Mouse (Mus musculus) myocyte (in vitro differentiated cells): ENCODE measurements around the gene Fyn. TPM values are rescaled to one million over a fixed set of nuclear protein-coding genes. Genes with fewer than 3 reads are reported as not detected.

ENCODE experiments used
- H3K27me3 ChIP-seq: one replicate; pipeline ENCODE4 v1.6.1; 2011; ENCODE audit not compliant: control insufficient read depth, insufficient read depth, insufficient read length
- H3K36me3 ChIP-seq: one replicate; pipeline ENCODE4 v1.6.1; 2011; ENCODE audit not compliant: control insufficient read depth, insufficient read depth
- H3K4me2 ChIP-seq: one replicate; pipeline ENCODE4 v1.6.1; 2011; ENCODE audit warnings: low read depth, control low read depth
- H3K4me3 ChIP-seq: one replicate; pipeline ENCODE4 v1.5.1; 2011; ENCODE audit warnings: mild to moderate bottlenecking, control low read depth, moderate library complexity
- H3K79me2 ChIP-seq: one replicate; pipeline ENCODE4 v1.6.1; 2011; ENCODE audit not compliant: control insufficient read depth, insufficient read depth
- H3ac ChIP-seq: one replicate; pipeline ENCODE4 v1.6.1; 2011; ENCODE audit not compliant: control insufficient read depth, insufficient read length
- CEBPB ChIP-seq: IDR thresholded peaks from 2 replicates; pipeline ENCODE4 v1.6.1; 2011; ENCODE audit warnings: mild to moderate bottlenecking, moderate library complexity; ENCODE audit not compliant: poor library complexity, insufficient read depth, severe bottlenecking
- E2F4 ChIP-seq: IDR thresholded peaks from one replicate; pipeline ENCODE4 v1.6.1; 2011; ENCODE audit warnings: mild to moderate bottlenecking, control low read depth, moderate library complexity; ENCODE audit not compliant: insufficient read depth
- MAX ChIP-seq: IDR thresholded peaks from one replicate; pipeline ENCODE4 v1.6.1; 2011; ENCODE audit warnings: low read depth, mild to moderate bottlenecking, control low read depth
- MYOD1 ChIP-seq, 3 experiments: IDR thresholded peaks; one replicate each; pipeline ENCODE4 v1.6.1; 2011; ENCODE audit warnings: control low read depth in 2 of 3, low read depth in 2 of 3, mild to moderate bottlenecking in 2 of 3, moderate library complexity in 1 of 3; ENCODE audit not compliant: insufficient read length in 2 of 3, control insufficient read depth in 1 of 3
- MYOG ChIP-seq, 3 experiments: IDR thresholded peaks; one replicate each; pipeline ENCODE4 v1.6.1; 2011; ENCODE audit warnings: control low read depth in 2 of 3, low read depth in 2 of 3, mild to moderate bottlenecking in 2 of 3; ENCODE audit not compliant: insufficient read length in 2 of 3, control insufficient read depth in 1 of 3, insufficient read depth in 1 of 3
- POLR2A ChIP-seq: IDR thresholded peaks from one replicate; pipeline ENCODE4 v1.6.1; 2011; ENCODE audit warnings: low read depth, mild to moderate bottlenecking, control low read depth, moderate library complexity; ENCODE audit not compliant: insufficient read length
- POLR2AphosphoS2 ChIP-seq: IDR thresholded peaks from one replicate; pipeline ENCODE4 v1.6.1; 2011; ENCODE audit warnings: low read depth, control low read depth; ENCODE audit not compliant: insufficient read length
- REST ChIP-seq: IDR thresholded peaks from one replicate; pipeline ENCODE4 v1.6.1; 2011; ENCODE audit warnings: mild to moderate bottlenecking, control low read depth, moderate library complexity; ENCODE audit not compliant: insufficient read depth, insufficient read length
- SRF ChIP-seq: IDR thresholded peaks from one replicate; pipeline ENCODE4 v1.6.1; 2011; ENCODE audit warnings: low read depth; ENCODE audit not compliant: control insufficient read depth, insufficient read length
- TCF12 ChIP-seq: IDR thresholded peaks from one replicate; pipeline ENCODE4 v1.6.1; 2011; ENCODE audit warnings: mild to moderate bottlenecking, control low read depth; ENCODE audit not compliant: poor library complexity, insufficient read depth, severe bottlenecking
- TCF3 ChIP-seq: IDR thresholded peaks from one replicate; pipeline ENCODE4 v1.6.1; 2011; ENCODE audit warnings: low read depth, control low read depth; ENCODE audit not compliant: insufficient read length
- USF1 ChIP-seq: IDR thresholded peaks from one replicate; pipeline ENCODE4 v1.6.1; 2011; ENCODE audit warnings: low read depth, mild to moderate bottlenecking, control low read depth, moderate library complexity
- polyA plus RNA-seq: library from polyadenylated mRNA; unstranded; fragments of >200 nt; fragmentation: generic; extraction: Trizol; gene quantifications from one replicate; pipeline ENCODE4 v1.2.1, GENCODE M21; 2012; ENCODE audit warnings: missing spikeins

Fyn gene
- polyA plus RNA-seq, 1 experiment, result 148 TPM

GRCm38 (mm10) chr10:39377219-39377618 lies 8.6 kb downstream of the Fyn start:
- Histone ChIP-seq H3ac (no peak overlapping the region), H3K27me3 (no peaks in the 10 kb centered on the region), H3K36me3 (peaks cover 8% of the 10 kb centered on the region), H3K79me2 (peaks cover 100% of the 10 kb centered on the region), H3K4me3 (no peak overlapping the region), H3K4me2 (peak overlapping the region; percentile 18)
- TF ChIP-seq USF1, result no peak
- no peak for TF ChIP-seq MYOG (IDR thresholded peaks at IDR 0.05; ENCODE audit: control insufficient read depth in 1 of 3, insufficient read depth in 1 of 3, insufficient read length in 2 of 3, low read depth in 2 of 3)
- no peak for TF ChIP-seq SRF
- no peak for TF ChIP-seq TCF3
- TF ChIP-seq CEBPB, result no peak
- TF ChIP-seq MYOD1 (IDR thresholded peaks at IDR 0.05; ENCODE audit: control insufficient read depth in 1 of 3, insufficient read length in 2 of 3, low read depth in 2 of 3), result no peak
- TF ChIP-seq REST, result no peak
- TF ChIP-seq TCF12, result no peak
- no peak for TF ChIP-seq E2F4
- no peak for TF ChIP-seq POLR2AphosphoS2
- no peak for TF ChIP-seq POLR2A
- no peak for TF ChIP-seq MAX

GRCm38 (mm10) chr10:39378025-39378603 lies 9.5 kb downstream of the Fyn start:
- no peaks in the 10 kb centered on the region for H3K27me3 ChIP-seq
- H3ac ChIP-seq, result no peak overlapping the region
- TF ChIP-seq USF1 (no peak), REST (no peak), SRF (no peak), MYOD1 (IDR thresholded peaks at IDR 0.05; ENCODE audit: control insufficient read depth in 1 of 3, insufficient read length in 2 of 3, low read depth in 2 of 3) (no peak), TCF3 (no peak), E2F4 (no peak), POLR2A (no peak), POLR2AphosphoS2 (no peak), CEBPB (no peak), MYOG (IDR thresholded peaks at IDR 0.05; ENCODE audit: control insufficient read depth in 1 of 3, insufficient read depth in 1 of 3, insufficient read length in 2 of 3, low read depth in 2 of 3) (no peak), TCF12 (no peak), MAX (no peak)
- H3K4me2 ChIP-seq, result no peak overlapping the region
- H3K36me3 ChIP-seq, result peaks cover 7% of the 10 kb centered on the region
- H3K79me2 ChIP-seq, result peaks cover 100% of the 10 kb centered on the region
- no peak overlapping the region for H3K4me3 ChIP-seq

- Histone ChIP-seq H3K36me3 (no peaks in the 10 kb centered on the region), H3K4me3 (no peak overlapping the region), H3ac (no peak overlapping the region), H3K79me2 (peaks cover 100% of the 10 kb centered on the region), H3K27me3 (no peaks in the 10 kb centered on the region), H3K4me2 (no peak overlapping the region)
- TF ChIP-seq MYOD1 (IDR thresholded peaks at IDR 0.05; ENCODE audit: control insufficient read depth in 1 of 3, insufficient read length in 2 of 3, low read depth in 2 of 3) (no peak), TCF3 (no peak), E2F4 (no peak), SRF (no peak), TCF12 (no peak), MYOG (IDR thresholded peaks at IDR 0.05; ENCODE audit: control insufficient read depth in 1 of 3, insufficient read depth in 1 of 3, insufficient read length in 2 of 3, low read depth in 2 of 3) (no peak), MAX (no peak), REST (no peak), POLR2AphosphoS2 (no peak), USF1 (no peak), POLR2A (no peak), CEBPB (no peak)
Observed at GRCm38 (mm10) chr10:39379287-39379686, 10.6 kb downstream of the Fyn start.

- Histone ChIP-seq H3K4me2 (no peak overlapping the region), H3ac (no peak overlapping the region), H3K27me3 (no peaks in the 10 kb centered on the region), H3K36me3 (no peaks in the 10 kb centered on the region), H3K4me3 (no peak overlapping the region), H3K79me2 (peaks cover 100% of the 10 kb centered on the region)
- no peak for TF ChIP-seq POLR2AphosphoS2
- no peak for TF ChIP-seq TCF12
- TF ChIP-seq REST, result no peak
- no peak for TF ChIP-seq SRF
- no peak for TF ChIP-seq MAX
- no peak for TF ChIP-seq MYOG (IDR thresholded peaks at IDR 0.05; ENCODE audit: control insufficient read depth in 1 of 3, insufficient read depth in 1 of 3, insufficient read length in 2 of 3, low read depth in 2 of 3)
- no peak for TF ChIP-seq TCF3
- no peak for TF ChIP-seq USF1
- TF ChIP-seq MYOD1 (IDR thresholded peaks at IDR 0.05; ENCODE audit: control insufficient read depth in 1 of 3, insufficient read length in 2 of 3, low read depth in 2 of 3), result no peak
- no peak for TF ChIP-seq E2F4
- no peak for TF ChIP-seq CEBPB
- no peak for TF ChIP-seq POLR2A
Observed at GRCm38 (mm10) chr10:39379721-39380370, 11.2 kb downstream of the Fyn start.

- H3K4me3 ChIP-seq, result no peak overlapping the region
- TF ChIP-seq MYOG (IDR thresholded peaks at IDR 0.05; ENCODE audit: control insufficient read depth in 1 of 3, insufficient read depth in 1 of 3, insufficient read length in 2 of 3, low read depth in 2 of 3), result no peak
- TF ChIP-seq MYOD1 (IDR thresholded peaks at IDR 0.05; ENCODE audit: control insufficient read depth in 1 of 3, insufficient read length in 2 of 3, low read depth in 2 of 3), result no peak
- TF ChIP-seq CEBPB, result no peak
- no peak for TF ChIP-seq MAX
- no peak for TF ChIP-seq TCF12
- no peak for TF ChIP-seq TCF3
- no peak for TF ChIP-seq POLR2AphosphoS2
- TF ChIP-seq E2F4, result no peak
- no peak for TF ChIP-seq REST
- H3ac ChIP-seq, result no peak overlapping the region
- H3K4me2 ChIP-seq, result no peak overlapping the region
- H3K79me2 ChIP-seq, result peaks cover 100% of the 10 kb centered on the region
- H3K36me3 ChIP-seq, result peaks cover 4% of the 10 kb centered on the region
- H3K27me3 ChIP-seq, result no peaks in the 10 kb centered on the region
Observed at GRCm38 (mm10) chr10:39385259-39385658, 16.6 kb downstream of the Fyn start.
